Mouse (Mus musculus): Measurements from ENCODE around the gene Kitl.

DNA sequence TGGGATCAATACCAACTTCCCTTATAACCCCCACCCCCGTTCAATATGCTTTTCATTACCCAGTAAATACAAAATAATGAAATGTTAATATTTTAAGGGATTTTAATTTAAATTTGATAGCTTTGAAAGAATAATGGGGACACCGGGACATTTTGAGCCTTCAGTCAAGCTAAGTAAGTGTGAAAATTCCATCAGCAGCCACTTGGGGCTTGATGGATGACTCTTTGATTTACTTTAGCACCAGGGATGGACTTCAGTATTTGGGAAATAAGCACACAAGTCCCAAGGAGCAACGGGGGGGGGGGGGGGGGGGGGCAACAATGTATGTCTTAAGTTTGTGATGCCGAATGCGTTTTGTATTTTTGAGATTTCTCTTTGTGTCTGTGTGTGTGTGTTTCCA is 3.1 kb downstream of the Kitl start:
- TF ChIP-seq POLR2A (IDR thresholded peaks at IDR 0.05; ENCODE audit: low read depth, low read length): no peak
- no peak for TF ChIP-seq CTCF (conservative IDR thresholded peaks at IDR 0.05; ENCODE audit: insufficient read depth, insufficient read length, low read depth, low read length)

Data from kidney, adult 2 months (tissue).